Mouse (Mus musculus) neural tube, embryonic 14.5 days (tissue): ENCODE measurements around the gene Tbc1d30. TPM values are rescaled to one million over a fixed set of nuclear protein-coding genes. Genes with fewer than 3 reads are reported as not detected.

Experiments used
- ATAC-seq: fragments of 200-750 bp; cut with Nextera tagmentation; 2 replicates; pipeline ENCODE4 v1.8.0; 2017; ENCODE audit warnings: low read depth, mild to moderate bottlenecking, moderate TSS enrichment, moderate library complexity
- H3K27ac ChIP-seq: fragments of 300-500 bp; sonication (generic); 2 replicates; pipeline ENCODE4 v1.5.1; 2014; ENCODE audit warnings: low read depth, mild to moderate bottlenecking, control low read depth, low read length, moderate library complexity, mixed read lengths
- H3K27me3 ChIP-seq: fragments of 300-500 bp; sonication (generic); 2 replicates; pipeline ENCODE4 v1.6.1; 2014; ENCODE audit warnings: low read length; ENCODE audit not compliant: control insufficient read depth, insufficient read depth
- H3K36me3 ChIP-seq: fragments of 300-500 bp; sonication (generic); 2 replicates; pipeline ENCODE4 v1.6.1; 2014; ENCODE audit warnings: low read length, mixed read lengths; ENCODE audit not compliant: control insufficient read depth, insufficient read depth
- H3K4me1 ChIP-seq: fragments of 300-500 bp; sonication (generic); 2 replicates; pipeline ENCODE4 v1.6.1; 2014; ENCODE audit warnings: low read length; ENCODE audit not compliant: control insufficient read depth, insufficient read depth
- H3K4me2 ChIP-seq: fragments of 300-500 bp; sonication (generic); 2 replicates; pipeline ENCODE4 v1.6.1; 2014; ENCODE audit warnings: mild to moderate bottlenecking, low read depth, low read length, control low read depth
- H3K4me3 ChIP-seq: fragments of 300-500 bp; sonication (generic); 2 replicates; pipeline ENCODE4 v1.5.1; 2014; ENCODE audit warnings: low read depth, low read length, control low read depth, mixed read lengths
- H3K9ac ChIP-seq: fragments of 300-500 bp; sonication (generic); replicated peaks from 2 replicates; pipeline ENCODE4 v1.6.1; 2014; ENCODE audit warnings: low read depth, mild to moderate bottlenecking, control low read depth, low read length, mixed read lengths
- H3K9me3 ChIP-seq: fragments of 300-500 bp; sonication (generic); 2 replicates; pipeline ENCODE4 v1.6.1; 2016; ENCODE audit warnings: low read length; ENCODE audit not compliant: control insufficient read depth
- WGBS: fragments of 180-500 bp; shearing (Covaris S2); extraction: QIAGEN DNeasy Blood & Tissue Kit; methylation state at CpG from one replicate; pipeline ENCODE4 v1.1.7; 2014; 5-methylcytosine and 5-hydroxymethylcytosine counted together
- polyA plus RNA-seq: library from polyadenylated mRNA; unstranded; fragments of >200 nt; fragmentation: Nextera tagmentation; extraction: Ambion mirVana; gene quantifications from 2 replicates; pipeline ENCODE4 v1.2.1, GENCODE M21; 2014

Tbc1d30 gene
- polyA plus RNA-seq, 1 experiment from 2014 or later: 31.4 TPM

GRCm38 (mm10) chr10:121368783-121369465 lies 17.8 kb upstream of the Tbc1d30 start:
- Histone ChIP-seq H3K27me3 (no peaks in the 10 kb centered on the region), H3K27ac (no peak overlapping the region), H3K9me3 (no peaks in the 10 kb centered on the region), H3K4me3 (no peak overlapping the region), H3K4me1 (peaks cover 7% of the 10 kb centered on the region; the same call in 1 of the 2 replicates), H3K9ac (no peak overlapping the region), H3K36me3 (peaks cover 5% of the 10 kb centered on the region; the same call in 1 of the 2 replicates), H3K4me2 (no peak overlapping the region)
- ATAC-seq: no peak
- 93% methylated on average over 18 of the region's 18 CpGs for WGBS

GRCm38 (mm10) chr10:121367780-121368179 lies 16.7 kb upstream of the Tbc1d30 start:
- Histone ChIP-seq H3K27ac (no peak overlapping the region), H3K4me2 (no peak overlapping the region), H3K9me3 (no peaks in the 10 kb centered on the region), H3K27me3 (no peaks in the 10 kb centered on the region), H3K36me3 (peaks cover 5% of the 10 kb centered on the region; the same call in 1 of the 2 replicates), H3K4me3 (no peak overlapping the region), H3K4me1 (peaks cover 7% of the 10 kb centered on the region; the same call in 1 of the 2 replicates), H3K9ac (no peak overlapping the region)
- 88% methylated on average over 9 of the region's 9 CpGs for WGBS
- no peak for ATAC-seq

DNA sequence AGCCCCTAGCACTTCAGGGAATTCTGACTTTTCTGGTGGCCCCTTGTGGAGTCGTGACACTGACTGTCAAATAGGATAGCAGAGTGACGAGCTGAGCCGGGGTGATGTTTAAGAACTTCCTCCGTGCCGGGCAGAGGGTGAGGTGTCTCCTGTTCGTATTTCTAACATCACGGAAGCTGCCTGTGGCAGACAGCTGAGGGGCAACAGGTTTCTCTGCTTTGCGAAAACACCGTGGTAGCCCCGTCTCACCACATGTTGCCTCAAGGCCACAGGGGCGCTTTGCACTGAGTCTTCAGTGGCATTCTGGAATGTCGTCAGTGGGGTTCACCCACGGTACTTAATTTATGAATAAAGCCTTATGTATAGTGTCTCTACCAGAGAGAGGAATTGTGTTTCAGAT lies 16.2 kb upstream of the Tbc1d30 start:
- Histone ChIP-seq H3K4me1 (peaks cover 7% of the 10 kb centered on the region; the same call in 1 of the 2 replicates), H3K9me3 (no peaks in the 10 kb centered on the region), H3K4me2 (no peak overlapping the region), H3K9ac (no peak overlapping the region), H3K4me3 (no peak overlapping the region), H3K27me3 (no peaks in the 10 kb centered on the region), H3K27ac (no peak overlapping the region), H3K36me3 (peaks cover 5% of the 10 kb centered on the region; the same call in 1 of the 2 replicates)
- no peak for ATAC-seq
- 89% methylated on average over 13 of the region's 13 CpGs for WGBS

DNA sequence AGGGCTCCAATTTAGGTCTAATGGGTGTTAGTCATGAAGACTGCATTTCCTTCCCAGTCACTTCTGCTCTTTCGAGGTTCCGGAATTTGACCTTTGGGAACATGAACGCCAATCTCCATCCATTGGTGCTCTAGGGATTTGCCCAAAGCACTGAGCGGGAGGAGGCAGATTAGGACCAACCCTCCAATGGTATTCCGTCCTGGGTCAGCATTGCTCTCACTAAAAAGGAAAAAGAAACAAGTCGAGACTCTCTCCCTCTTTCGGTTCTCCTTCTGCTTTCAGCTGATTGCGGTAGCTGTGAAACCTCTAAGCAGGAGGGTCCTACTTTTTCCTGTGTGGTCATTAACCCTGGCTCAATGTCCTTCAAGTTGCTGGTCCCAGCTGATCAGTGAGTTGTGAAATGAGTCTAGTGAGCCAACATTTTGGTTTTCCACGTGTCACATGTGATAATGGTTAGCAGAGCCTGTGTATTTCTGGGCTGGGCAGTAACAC lies 14.7 kb upstream of the Tbc1d30 start:
- no peaks in the 10 kb centered on the region for H3K36me3 ChIP-seq
- H3K27ac ChIP-seq: no peak overlapping the region
- peak overlapping the region; percentile 69; the same call in 1 of the 2 replicates for H3K9ac ChIP-seq
- peak overlapping the region; percentile 79 for H3K4me3 ChIP-seq
- no peaks in the 10 kb centered on the region for H3K9me3 ChIP-seq
- 20% methylated on average over 9 of the region's 9 CpGs for WGBS
- H3K4me2 ChIP-seq: peak overlapping the region; percentile 85
- H3K27me3 ChIP-seq: no peaks in the 10 kb centered on the region
- H3K4me1 ChIP-seq: peaks cover 7% of the 10 kb centered on the region; the same call in 1 of the 2 replicates
- no peak for ATAC-seq

DNA sequence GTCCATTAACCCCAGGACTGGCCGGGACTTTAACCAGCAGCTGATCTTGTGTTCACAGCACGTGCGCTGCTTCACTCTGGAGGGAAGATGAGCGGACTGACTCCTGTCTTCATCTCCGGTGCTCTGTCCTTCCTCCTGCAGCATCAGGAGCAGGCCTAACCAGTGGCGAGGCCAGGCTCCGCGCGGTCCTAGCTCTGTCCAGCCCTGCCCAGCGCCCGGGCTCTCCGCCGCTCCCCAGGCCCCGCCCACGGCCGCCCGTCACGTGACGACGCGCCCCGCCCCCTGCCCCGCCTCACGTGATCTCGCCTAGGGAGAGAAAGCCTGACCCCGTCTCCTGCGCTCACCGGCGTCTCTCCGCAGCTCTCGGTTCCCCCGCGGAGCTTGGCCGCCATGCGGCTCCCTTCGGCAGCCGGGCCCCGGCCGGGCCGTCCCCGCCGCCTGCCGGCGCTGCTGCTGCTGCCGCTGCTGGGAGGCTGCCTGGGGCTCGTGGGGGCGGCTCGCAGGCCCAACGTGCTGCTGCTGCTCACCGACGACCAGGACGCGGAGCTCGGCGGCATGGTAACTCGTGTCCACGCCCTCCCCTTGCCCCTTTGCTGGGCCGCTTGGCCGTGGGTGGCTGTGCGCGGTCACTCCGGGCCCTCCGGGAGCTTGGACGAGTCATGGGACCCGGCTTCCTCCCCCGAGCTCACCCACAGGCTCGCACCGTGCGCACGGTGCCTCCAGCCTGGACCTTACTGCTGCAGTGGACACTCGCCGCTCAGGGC lies 13.9 kb upstream of the Tbc1d30 start, which contains the start of gene Gns:
Gene Gns, plus strand, starts transcription at position 290 of the 764 bp plus-strand sequence.
- Histone ChIP-seq H3K27me3 (no peaks in the 10 kb centered on the region), H3K4me1 (peaks cover 7% of the 10 kb centered on the region; the same call in 1 of the 2 replicates), H3K27ac (peak within 1 kb of the TSS; percentile 24), H3K4me2 (peak within 1 kb of the TSS; percentile 85), H3K4me3 (peak within 1 kb of the TSS; percentile 79), H3K9me3 (no peaks in the 10 kb centered on the region), H3K36me3 (no peaks in the 10 kb centered on the region), H3K9ac (peak within 1 kb of the TSS; percentile 69)
- ATAC-seq: peak; percentile 98
- under 1% methylated on average over 69 of the region's 72 CpGs for WGBS

GRCm38 (mm10) chr10:121364306-121364705 lies 13.2 kb upstream of the Tbc1d30 start:
- H3K9ac ChIP-seq: peak overlapping the region; percentile 69; the same call in 1 of the 2 replicates
- H3K4me3 ChIP-seq: peak overlapping the region; percentile 79
- H3K27me3 ChIP-seq: no peaks in the 10 kb centered on the region
- no peaks in the 10 kb centered on the region for H3K36me3 ChIP-seq
- H3K27ac ChIP-seq: no peak overlapping the region
- H3K4me2 ChIP-seq: peak overlapping the region; percentile 85
- 30% methylated on average over 15 of the region's 15 CpGs for WGBS
- H3K9me3 ChIP-seq: no peaks in the 10 kb centered on the region
- 0 out of 2 replicates have a peak, but pooled peaks have one; percentile 25 for ATAC-seq
- H3K4me1 ChIP-seq: peaks cover 7% of the 10 kb centered on the region; the same call in 1 of the 2 replicates

- Histone ChIP-seq H3K27ac (no peak overlapping the region), H3K27me3 (no peaks in the 10 kb centered on the region), H3K9ac (no peak overlapping the region), H3K4me2 (no peak overlapping the region), H3K9me3 (no peaks in the 10 kb centered on the region), H3K4me1 (peaks cover 7% of the 10 kb centered on the region; the same call in 1 of the 2 replicates), H3K36me3 (no peaks in the 10 kb centered on the region), H3K4me3 (no peak overlapping the region)
- WGBS: 85% methylated on average over 8 of the region's 8 CpGs
- ATAC-seq: no peak
Observed at GRCm38 (mm10) chr10:121363201-121363600, 12.1 kb upstream of the Tbc1d30 start.

GRCm38 (mm10) chr10:121360358-121360757 lies 9.3 kb upstream of the Tbc1d30 start:
- H3K4me3 ChIP-seq: no peak overlapping the region
- no peak for ATAC-seq
- H3K27me3 ChIP-seq: no peaks in the 10 kb centered on the region
- no peaks in the 10 kb centered on the region for H3K36me3 ChIP-seq
- no peak overlapping the region for H3K27ac ChIP-seq
- H3K9me3 ChIP-seq: no peaks in the 10 kb centered on the region
- H3K4me2 ChIP-seq: no peak overlapping the region
- WGBS: 96% methylated on average over 2 of the region's 2 CpGs
- no peaks in the 10 kb centered on the region for H3K4me1 ChIP-seq
- no peak overlapping the region for H3K9ac ChIP-seq
